8 mouse cellular contexts compared by ENCODE assay signal in genomic region chr8:92355701-92356612, GRCm38 (mm10). TPM values are rescaled to one million over a fixed set of nuclear protein-coding genes. Genes with fewer than 3 reads are reported as not detected.
DNase-seq lines count a peak whose midpoint lies in the region; ATAC-seq and TF ChIP-seq lines count a peak whose summit lies in the region.

No protein-coding gene starts in this region.

- peaks cover 5% of the 10 kb centered on the region for H3K36me3 ChIP-seq in C2C12 (ENCODE audit: control insufficient read depth, insufficient read depth)
- H3K36me3 ChIP-seq in heart, embryonic 10.5 days, result peaks cover 9% of the 10 kb centered on the region; the same call in 1 of the 2 replicates
- H3K36me3 ChIP-seq in kidney, embryonic 14.5 days (ENCODE audit: control insufficient read depth, insufficient read depth, low read length), result no peaks in the 10 kb centered on the region
- H3K36me3 ChIP-seq in limb, embryonic 14.5 days (ENCODE audit: control insufficient read depth, insufficient read depth, low read length), result peaks cover 9% of the 10 kb centered on the region
- H3K36me3 ChIP-seq in midbrain, embryonic 16.5 days (ENCODE audit: control insufficient read depth, insufficient read depth, low read length), result no peaks in the 10 kb centered on the region
- no peaks in the 10 kb centered on the region for H3K36me3 ChIP-seq in spleen, adult 2 months (ENCODE audit: control insufficient read depth, insufficient read depth, low read length)

- H3K27me3 ChIP-seq in C2C12 (ENCODE audit: control insufficient read depth, insufficient read depth, insufficient read length), result no peaks in the 10 kb centered on the region
- peaks cover 36% of the 10 kb centered on the region for H3K27me3 ChIP-seq in heart, embryonic 10.5 days (ENCODE audit: insufficient read depth, poor library complexity, severe bottlenecking)
- H3K27me3 ChIP-seq in kidney, embryonic 14.5 days (ENCODE audit: control insufficient read depth, insufficient read depth, low read length), result peaks cover 75% of the 10 kb centered on the region
- peaks cover 68% of the 10 kb centered on the region for H3K27me3 ChIP-seq in limb, embryonic 14.5 days (ENCODE audit: control insufficient read depth, insufficient read depth, low read length)
- H3K27me3 ChIP-seq in midbrain, embryonic 16.5 days (ENCODE audit: control insufficient read depth, insufficient read depth, low read depth, low read length), result no peaks in the 10 kb centered on the region
- peaks cover 40% of the 10 kb centered on the region for H3K27me3 ChIP-seq in spleen, adult 2 months (ENCODE audit: control insufficient read depth, insufficient read depth, low read length)

- H3ac ChIP-seq in C2C12 (ENCODE audit: control insufficient read depth, insufficient read length, low read depth), result peak overlapping the region; percentile 72

- H3K9me3 ChIP-seq in heart, embryonic 10.5 days, result no peaks in the 10 kb centered on the region
- H3K9me3 ChIP-seq in kidney, embryonic 14.5 days (ENCODE audit: control insufficient read depth, low read length), result no peaks in the 10 kb centered on the region
- no peaks in the 10 kb centered on the region for H3K9me3 ChIP-seq in limb, embryonic 14.5 days (ENCODE audit: control insufficient read depth, low read length)
- H3K9me3 ChIP-seq in midbrain, embryonic 16.5 days (replicated peaks; ENCODE audit: control insufficient read depth, low read length, poor library complexity, severe bottlenecking), result no peaks in the 10 kb centered on the region

- peak overlapping the region; percentile 78 for H3K4me3 ChIP-seq in C2C12 (ENCODE audit: insufficient read depth, poor library complexity, severe bottlenecking)
- H3K4me3 ChIP-seq in heart, embryonic 10.5 days, result peak overlapping the region; percentile 82
- peak overlapping the region; percentile 63 for H3K4me3 ChIP-seq in kidney, embryonic 14.5 days (ENCODE audit: low read length)
- H3K4me3 ChIP-seq in limb, embryonic 14.5 days (replicated peaks; ENCODE audit: low read length), result peak overlapping the region; percentile 54
- peak overlapping the region; percentile 60 for H3K4me3 ChIP-seq in midbrain, embryonic 16.5 days (ENCODE audit: low read depth, low read length)
- peak overlapping the region; percentile 77 for H3K4me3 ChIP-seq in spleen, adult 2 months (ENCODE audit: extremely low read depth, insufficient read depth, insufficient read length)

- peak overlapping the region; percentile 91 for H3K27ac ChIP-seq in heart, embryonic 10.5 days
- H3K27ac ChIP-seq in kidney, embryonic 14.5 days (ENCODE audit: low read depth, low read length), result no peak overlapping the region
- 0 out of 2 replicates have a peak overlapping the region, but pooled peaks have one; percentile 73 for H3K27ac ChIP-seq in limb, embryonic 14.5 days (replicated peaks; ENCODE audit: low read depth, low read length)
- peak overlapping the region; percentile 93 for H3K27ac ChIP-seq in midbrain, embryonic 16.5 days (ENCODE audit: low read length)
- H3K27ac ChIP-seq in spleen, adult 2 months (ENCODE audit: insufficient read depth, low read length), result no peak overlapping the region

- ATAC-seq in erythroblast, adult 5-6 weeks (replicated peaks; ENCODE audit: low FRiP score, poor library complexity, severe bottlenecking), result peak; percentile 96
- ATAC-seq in kidney, embryonic 14.5 days (ENCODE audit: low FRiP score, low TSS enrichment), result peak; percentile 97
- peak; percentile 94 for ATAC-seq in limb, embryonic 14.5 days (ENCODE audit: low FRiP score, low read depth)
- peak; percentile 96 for ATAC-seq in midbrain, embryonic 16.5 days

- under 1% methylated on average over 92 of the region's 93 CpGs for WGBS in heart, embryonic 10.5 days
- under 1% methylated on average over 81 of the region's 93 CpGs for WGBS in kidney, embryonic 14.5 days
- under 1% methylated on average over 67 of the region's 93 CpGs for whole genome bisulfite sequencing in limb, embryonic 14.5 days
- WGBS in midbrain, embryonic 16.5 days, result under 1% methylated on average over 77 of the region's 93 CpGs
- WGBS in spleen, adult 2 months, result under 1% methylated on average over 88 of the region's 93 CpGs

- DNase-seq in brain, embryonic 14.5 days (ENCODE audit: low read depth), result peak; percentile 99
- DNase-seq in heart, embryonic 10.5 days (ENCODE audit: low spot score), result peak; percentile 100
- peak; percentile 100 for DNase-seq in limb, embryonic 14.5 days (ENCODE audit: low spot score)
- DNase-seq in spleen, adult 2 months (ENCODE audit: low read depth in 1 of 2, low spot score in 2 of 2), result peak; percentile 82 to 83

- TF ChIP-seq CTCF in C2C12 (IDR thresholded peaks at IDR 0.05; ENCODE audit: control insufficient read depth, insufficient read depth, insufficient read length), result peak; percentile 97
- TF ChIP-seq CTCF in brain, embryonic 14.5 days (IDR thresholded peaks at IDR 0.05; ENCODE audit: borderline replicate concordance, extremely low read depth, insufficient read depth, insufficient read length), result no peak
- no peak for TF ChIP-seq CTCF in spleen, adult 2 months (IDR thresholded peaks at IDR 0.05; ENCODE audit: extremely low read depth, insufficient read depth, insufficient read length, insufficient replicate concordance)

- H3K79me2 ChIP-seq in C2C12 (ENCODE audit: control insufficient read depth, insufficient read depth), result peaks cover 74% of the 10 kb centered on the region

- no peak for TF ChIP-seq POLR2A in brain, embryonic 14.5 days (IDR thresholded peaks at IDR 0.05; ENCODE audit: borderline replicate concordance, extremely low read depth, insufficient read depth, insufficient read length, poor library complexity, severe bottlenecking)
- TF ChIP-seq POLR2A in limb, embryonic 14.5 days (IDR thresholded peaks at IDR 0.05; ENCODE audit: borderline replicate concordance, extremely low read depth, insufficient read depth, insufficient read length), result no peak
- no peak for TF ChIP-seq POLR2A in spleen, adult 2 months (IDR thresholded peaks at IDR 0.05; ENCODE audit: low read depth, low read length)

- peak overlapping the region; percentile 71 for H3K4me2 ChIP-seq in kidney, embryonic 14.5 days (replicated peaks; ENCODE audit: low read depth, low read length)
- H3K4me2 ChIP-seq in limb, embryonic 14.5 days (replicated peaks; ENCODE audit: low read depth, low read length, severe bottlenecking), result peak overlapping the region; percentile 79
- peak overlapping the region; percentile 68 for H3K4me2 ChIP-seq in midbrain, embryonic 16.5 days (ENCODE audit: low read length)

- H3K4me1 ChIP-seq in heart, embryonic 10.5 days, result peaks cover 46% of the 10 kb centered on the region
- peaks cover 31% of the 10 kb centered on the region; the same call in 1 of the 2 replicates for H3K4me1 ChIP-seq in kidney, embryonic 14.5 days (ENCODE audit: control insufficient read depth, insufficient read depth, low read length)
- H3K4me1 ChIP-seq in limb, embryonic 14.5 days (ENCODE audit: control insufficient read depth, insufficient read depth, low read length), result peaks cover 11% of the 10 kb centered on the region; the same call in 1 of the 2 replicates
- peaks cover 12% of the 10 kb centered on the region for H3K4me1 ChIP-seq in midbrain, embryonic 16.5 days (ENCODE audit: control insufficient read depth, insufficient read depth, low read length)
- peaks cover 17% of the 10 kb centered on the region for H3K4me1 ChIP-seq in spleen, adult 2 months (ENCODE audit: control insufficient read depth, insufficient read depth, insufficient read length)

- peaks cover 25% of the 10 kb centered on the region for H3K79me3 ChIP-seq in C2C12 (ENCODE audit: low read depth)

- H3K9ac ChIP-seq in kidney, embryonic 14.5 days (ENCODE audit: low read depth, low read length), result peak overlapping the region; percentile 45
- H3K9ac ChIP-seq in limb, embryonic 14.5 days (ENCODE audit: low read depth, low read length, severe bottlenecking), result peak overlapping the region; percentile 81
- peak overlapping the region; percentile 69 for H3K9ac ChIP-seq in midbrain, embryonic 16.5 days (ENCODE audit: low read depth, low read length)

TF ChIP-seq in C2C12, 6 proteins besides CTCF, POLR2A, EP300 and RAD21:
- peak; percentile 40 for TF ChIP-seq MAX (IDR thresholded peaks at IDR 0.05)
- no peak for TF ChIP-seq CEBPB (IDR thresholded peaks at IDR 0.05; ENCODE audit: low read depth)
TF ChIP-seq in C2C12: peak in this region for 1.

RNA-seq across cellular contexts. Expression of gene Irx5, which starts 1.5 kb away (rescaled TPM):
- polyA plus RNA-seq in C2C12 (2012; fragmentation: generic; extraction: Trizol), result 4.9 TPM
- 15.7 and 26.1 TPM in 2 replicates for polyA plus RNA-seq in brain, embryonic 14.5 days (2012; rRNA removed)
- total RNA-seq in erythroblast, adult 5-6 weeks (2015; ENCODE audit: low replicate concordance), result not detected in 2 replicates
- not detected in 2 replicates for total RNA-seq in erythroblast, adult 5-6 weeks (2017; ENCODE audit: low replicate concordance)
- polyA plus RNA-seq in heart, embryonic 10.5 days (2016; fragmentation: Nextera tagmentation; extraction: Ambion mirVana), result 13.2 and 13.7 TPM in 2 replicates
- 2.1 and 2.7 TPM in 2 replicates for polyA plus RNA-seq in kidney, embryonic 14.5 days (2014; fragmentation: Nextera tagmentation; extraction: Ambion mirVana)
- polyA plus RNA-seq in limb, embryonic 14.5 days (2012; rRNA removed), result 34.1 and 48.4 TPM in 2 replicates
- 27.5 and 34.6 TPM in 2 replicates for polyA plus RNA-seq in limb, embryonic 14.5 days (2014; fragmentation: Nextera tagmentation; extraction: Ambion mirVana)
- polyA plus RNA-seq in midbrain, embryonic 16.5 days (2015; fragmentation: Nextera tagmentation; extraction: Ambion mirVana), result 16.5 and 16.8 TPM in 2 replicates
- polyA plus RNA-seq in spleen, adult 2 months (2012; rRNA removed), result 0.02 TPM in 1 of 2 replicates, not detected in the other

Comparison
In these comparisons a context has a peak if more than half of its experiments do, and no peak if none do; other contexts are left out.
1. H3K27ac ChIP-seq: peak in heart, embryonic 10.5 days (single experiment), limb, embryonic 14.5 days (single experiment) and midbrain, embryonic 16.5 days (single experiment); none in kidney, embryonic 14.5 days (single experiment) and spleen, adult 2 months (single experiment).
2. Peak in every context shown above with its lines, with median percentiles within 50 percentile points of each other: H3K4me3 ChIP-seq, DNase-seq, ATAC-seq, H3K4me2 ChIP-seq and H3K9ac ChIP-seq.